Mouse (Mus musculus) liver, embryonic 15.5 days (tissue): ENCODE results near the gene Macrod2. TPM values are rescaled to one million over a fixed set of nuclear protein-coding genes. Genes with fewer than 3 reads are reported as not detected.

Source experiments
- ATAC-seq: fragments of 200-750 bp; cut with Nextera tagmentation; 2 replicates; pipeline ENCODE4 v1.8.0; 2017; ENCODE audit warnings: moderate number of reproducible peaks, mild to moderate bottlenecking, moderate library complexity; ENCODE audit not compliant: insufficient read depth
- H3K27ac ChIP-seq: fragments of 300-500 bp; sonication (generic); replicated peaks from 2 replicates; pipeline ENCODE4 v1.5.1; 2015; ENCODE audit warnings: mild to moderate bottlenecking, inconsistent platforms
- H3K27me3 ChIP-seq: fragments of 300-500 bp; sonication (generic); 2 replicates; pipeline ENCODE4 v1.6.1; 2015; ENCODE audit warnings: mild to moderate bottlenecking, inconsistent platforms
- H3K36me3 ChIP-seq: fragments of 300-500 bp; sonication (generic); replicated peaks from 2 replicates; pipeline ENCODE4 v1.6.1; 2015; ENCODE audit warnings: moderate library complexity, mild to moderate bottlenecking, inconsistent platforms
- H3K4me1 ChIP-seq: fragments of 300-500 bp; sonication (generic); replicated peaks from 2 replicates; pipeline ENCODE4 v1.6.1; 2015; ENCODE audit warnings: inconsistent platforms
- H3K4me2 ChIP-seq: fragments of 300-500 bp; sonication (generic); 2 replicates; pipeline ENCODE4 v1.6.1; 2015; ENCODE audit warnings: moderate library complexity, mild to moderate bottlenecking, inconsistent platforms
- H3K4me3 ChIP-seq: fragments of 300-500 bp; sonication (generic); replicated peaks from 2 replicates; pipeline ENCODE4 v1.5.1; 2015; ENCODE audit warnings: mild to moderate bottlenecking, inconsistent platforms
- H3K9ac ChIP-seq: fragments of 300-500 bp; sonication (generic); 2 replicates; pipeline ENCODE4 v1.6.1; 2015; ENCODE audit warnings: moderate library complexity, mild to moderate bottlenecking, inconsistent platforms
- H3K9me3 ChIP-seq: fragments of 300-500 bp; sonication (generic); replicated peaks from 2 replicates; pipeline ENCODE4 v1.6.1; 2016; ENCODE audit warnings: inconsistent platforms
- WGBS: fragments of 180-500 bp; shearing (Covaris S2); methylation state at CpG from one replicate; pipeline ENCODE4 v1.1.7; 2015; ENCODE audit warnings: mixed read lengths; ENCODE audit not compliant: insufficient replicate concordance; 5-methylcytosine and 5-hydroxymethylcytosine counted together
- polyA plus RNA-seq: library from polyadenylated mRNA; unstranded; fragments of >200 nt; fragmentation: Nextera tagmentation; extraction: Ambion mirVana; gene quantifications from 2 replicates; pipeline ENCODE4 v1.2.1, GENCODE M21; 2015

The Macrod2 gene
- polyA plus RNA-seq, 1 experiment from 2014 or later = 6.9 TPM

DNA sequence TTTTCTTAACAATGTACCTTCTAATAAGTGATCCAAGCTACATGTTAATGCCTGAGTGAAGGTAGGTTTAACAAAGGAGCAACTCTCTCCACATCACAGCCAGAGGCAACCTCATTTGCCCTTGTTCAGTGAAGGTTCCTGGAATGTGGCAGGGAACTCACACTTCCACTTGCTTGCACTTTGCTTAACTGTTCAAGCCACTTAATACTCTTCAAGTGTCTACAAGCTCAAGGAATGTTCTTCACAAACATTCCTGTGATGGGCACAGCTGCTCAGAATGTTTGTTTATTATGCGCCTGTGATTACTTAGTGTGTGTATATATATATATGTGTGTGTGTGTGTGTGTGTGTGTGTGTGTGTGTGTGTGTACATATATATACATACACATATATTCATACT, 1721.5 kb downstream of the Macrod2 start:
- H3K9me3 ChIP-seq = no peaks in the 10 kb centered on the region
- ATAC-seq = no peak
- H3K9ac ChIP-seq = no peak overlapping the region
- H3K4me1 ChIP-seq = no peaks in the 10 kb centered on the region
- H3K4me3 ChIP-seq = no peak overlapping the region
- H3K27ac ChIP-seq = no peak overlapping the region
- no peak overlapping the region for H3K4me2 ChIP-seq
- H3K27me3 ChIP-seq = no peaks in the 10 kb centered on the region
- H3K36me3 ChIP-seq = no peaks in the 10 kb centered on the region
- 79% methylated on average over 1 of the region's 1 CpGs for WGBS

DNA sequence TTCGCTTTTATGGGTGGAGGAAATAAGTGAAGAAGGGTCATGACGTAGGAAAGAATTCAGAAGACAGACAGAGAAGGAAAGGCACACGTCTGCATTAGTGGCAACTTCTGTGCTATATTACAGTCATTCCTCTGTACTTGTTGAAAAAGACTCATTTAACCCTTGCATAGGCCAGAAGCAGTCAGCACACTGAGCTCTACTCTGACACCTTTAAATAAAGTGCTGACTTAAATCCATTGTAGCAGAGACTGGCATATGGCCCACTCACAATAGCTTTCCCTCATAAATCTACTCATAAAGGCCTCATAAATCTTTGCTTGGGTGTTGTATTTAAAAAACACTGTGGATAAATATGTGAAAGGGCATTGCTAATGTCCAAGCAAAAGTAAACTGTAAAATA, 1733.0 kb downstream of the Macrod2 start:
- Histone ChIP-seq H3K9ac (no peak overlapping the region), H3K9me3 (no peaks in the 10 kb centered on the region)
- WGBS = 58% methylated on average over 3 of the region's 3 CpGs

GRCm38 (mm10) chr2:142129166-142129565, 1734.1 kb downstream of the Macrod2 start:
- Histone ChIP-seq H3K27me3 (no peaks in the 10 kb centered on the region), H3K9ac (no peak overlapping the region), H3K4me1 (no peaks in the 10 kb centered on the region), H3K4me2 (no peak overlapping the region), H3K36me3 (no peaks in the 10 kb centered on the region), H3K9me3 (no peaks in the 10 kb centered on the region), H3K27ac (no peak overlapping the region), H3K4me3 (no peak overlapping the region)
- ATAC-seq = no peak
- 73% methylated on average over 4 of the region's 4 CpGs for WGBS

More for the DNA sequence above, 1733.0 kb downstream of the Macrod2 start:
- no peak overlapping the region for H3K27ac ChIP-seq
- H3K4me2 ChIP-seq = no peak overlapping the region
- H3K36me3 ChIP-seq = no peaks in the 10 kb centered on the region
- no peaks in the 10 kb centered on the region for H3K4me1 ChIP-seq
- ATAC-seq = no peak
- no peaks in the 10 kb centered on the region for H3K27me3 ChIP-seq
- H3K4me3 ChIP-seq = no peak overlapping the region

- 52% methylated on average over 2 of the region's 2 CpGs for WGBS
These were observed 1754.2 kb downstream of the Macrod2 start for GRCm38 (mm10) chr2:142149310-142149709.

GRCm38 (mm10) chr2:142163506-142164275, 1768.6 kb downstream of the Macrod2 start:
- Histone ChIP-seq H3K4me2 (no peak overlapping the region), H3K4me1 (no peaks in the 10 kb centered on the region), H3K9me3 (no peaks in the 10 kb centered on the region), H3K9ac (no peak overlapping the region), H3K4me3 (no peak overlapping the region), H3K36me3 (no peaks in the 10 kb centered on the region), H3K27me3 (no peaks in the 10 kb centered on the region), H3K27ac (no peak overlapping the region)
- WGBS = 23% methylated on average over 10 of the region's 10 CpGs
- no peak for ATAC-seq

More at GRCm38 (mm10) chr2:142149310-142149709, 1754.2 kb downstream of the Macrod2 start:
- Histone ChIP-seq H3K4me2 (no peak overlapping the region), H3K4me3 (no peak overlapping the region), H3K4me1 (no peaks in the 10 kb centered on the region), H3K36me3 (no peaks in the 10 kb centered on the region), H3K9me3 (no peaks in the 10 kb centered on the region), H3K27me3 (no peaks in the 10 kb centered on the region), H3K27ac (no peak overlapping the region), H3K9ac (no peak overlapping the region)
- no peak for ATAC-seq

- no peaks in the 10 kb centered on the region for H3K36me3 ChIP-seq
- 51% methylated on average over 2 of the region's 2 CpGs for WGBS
- no peak overlapping the region for H3K4me2 ChIP-seq
- H3K27ac ChIP-seq = no peak overlapping the region
- no peak for ATAC-seq
- H3K4me1 ChIP-seq = no peaks in the 10 kb centered on the region
- H3K9ac ChIP-seq = no peak overlapping the region
- H3K27me3 ChIP-seq = no peaks in the 10 kb centered on the region
- no peaks in the 10 kb centered on the region for H3K9me3 ChIP-seq
- H3K4me3 ChIP-seq = no peak overlapping the region
These were observed 1774.5 kb downstream of the Macrod2 start for GRCm38 (mm10) chr2:142169649-142170048.

- Histone ChIP-seq H3K27ac (no peak overlapping the region), H3K36me3 (no peaks in the 10 kb centered on the region), H3K9ac (no peak overlapping the region), H3K4me2 (no peak overlapping the region), H3K4me1 (no peaks in the 10 kb centered on the region), H3K4me3 (no peak overlapping the region), H3K27me3 (no peaks in the 10 kb centered on the region), H3K9me3 (no peaks in the 10 kb centered on the region)
- WGBS = 64% methylated on average over 3 of the region's 3 CpGs
- ATAC-seq = no peak
These were observed 1777.6 kb downstream of the Macrod2 start for GRCm38 (mm10) chr2:142172706-142173105.

GRCm38 (mm10) chr2:142174039-142174438, 1778.9 kb downstream of the Macrod2 start:
- H3K4me1 ChIP-seq = no peaks in the 10 kb centered on the region
- H3K4me2 ChIP-seq = no peak overlapping the region
- 51% methylated on average over 2 of the region's 2 CpGs for WGBS
- H3K9ac ChIP-seq = no peak overlapping the region
- no peaks in the 10 kb centered on the region for H3K27me3 ChIP-seq
- no peaks in the 10 kb centered on the region for H3K36me3 ChIP-seq
- H3K9me3 ChIP-seq = no peaks in the 10 kb centered on the region
- ATAC-seq = no peak
- no peak overlapping the region for H3K27ac ChIP-seq
- no peak overlapping the region for H3K4me3 ChIP-seq

DNA sequence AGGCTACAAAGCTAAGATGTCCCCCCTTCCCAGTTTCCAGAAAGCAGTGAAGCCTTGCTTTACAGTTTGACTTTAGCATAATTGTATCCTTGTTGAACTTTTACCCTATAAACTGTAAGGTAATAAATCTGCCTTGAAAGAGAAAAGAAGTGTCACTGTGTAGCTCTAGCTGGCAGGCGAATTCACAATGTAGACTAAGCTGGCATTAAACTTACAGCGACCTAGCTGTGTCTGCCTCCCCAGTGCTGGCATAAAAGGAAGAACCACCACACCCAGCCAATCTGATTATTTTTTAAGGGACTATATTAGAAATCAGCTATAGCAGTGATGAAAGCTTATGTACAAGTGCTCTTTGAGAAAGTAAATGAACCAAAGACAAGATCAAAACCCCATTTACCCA, 1791.8 kb downstream of the Macrod2 start:
- no peak overlapping the region for H3K9ac ChIP-seq
- H3K27ac ChIP-seq = no peak overlapping the region
- no peaks in the 10 kb centered on the region for H3K4me1 ChIP-seq
- H3K4me2 ChIP-seq = no peak overlapping the region
- no peak for ATAC-seq
- no peaks in the 10 kb centered on the region for H3K27me3 ChIP-seq
- H3K4me3 ChIP-seq = no peak overlapping the region
- H3K36me3 ChIP-seq = no peaks in the 10 kb centered on the region
- H3K9me3 ChIP-seq = no peaks in the 10 kb centered on the region
- WGBS = 54% methylated on average over 2 of the region's 2 CpGs

DNA sequence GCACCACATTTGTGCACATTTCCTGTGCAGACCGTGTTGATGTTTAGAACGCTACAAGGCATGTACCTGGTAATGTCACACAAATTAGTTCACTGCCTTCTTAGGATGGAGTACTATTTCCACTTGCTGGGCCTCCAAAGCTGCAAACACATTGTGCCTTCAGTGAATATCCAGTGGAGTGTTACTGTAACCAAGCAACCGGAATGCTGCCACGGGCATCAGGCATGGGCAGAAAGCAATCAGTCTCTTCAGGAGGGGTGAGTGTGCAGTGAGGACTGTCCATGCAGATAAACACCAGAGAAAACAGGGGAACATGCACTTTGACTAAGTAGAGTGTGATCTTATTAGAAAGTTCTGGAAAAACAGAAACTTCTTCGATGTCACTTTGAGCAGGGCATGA, 1792.3 kb downstream of the Macrod2 start:
- Histone ChIP-seq H3K36me3 (no peaks in the 10 kb centered on the region), H3K4me3 (no peak overlapping the region), H3K4me1 (no peaks in the 10 kb centered on the region), H3K9ac (no peak overlapping the region), H3K27me3 (no peaks in the 10 kb centered on the region), H3K27ac (no peak overlapping the region), H3K9me3 (no peaks in the 10 kb centered on the region), H3K4me2 (no peak overlapping the region)
- 75% methylated on average over 5 of the region's 5 CpGs for WGBS
- no peak for ATAC-seq

DNA sequence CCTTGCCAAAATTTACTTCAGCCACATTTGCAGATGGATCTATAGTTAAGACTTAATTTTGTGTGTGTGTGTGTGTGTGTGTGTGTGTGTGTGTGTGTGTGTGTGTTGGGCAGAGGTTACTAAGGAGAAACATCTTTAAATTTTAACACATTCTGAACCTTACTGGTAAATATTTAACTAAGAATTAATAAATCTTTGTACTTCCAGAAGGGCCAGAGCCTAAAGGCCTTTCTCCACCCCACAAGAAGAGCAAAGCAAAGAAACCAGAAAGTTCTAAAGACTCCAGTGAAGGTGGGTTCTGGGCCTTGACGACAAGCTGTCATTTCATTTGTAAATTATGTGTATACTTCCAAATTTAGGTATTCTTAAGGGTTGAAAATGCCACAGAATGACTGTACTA, 1822.3 kb downstream of the Macrod2 start:
- WGBS = 50% methylated on average over 1 of the region's 1 CpGs
- Histone ChIP-seq H3K4me2 (no peak overlapping the region), H3K27me3 (no peaks in the 10 kb centered on the region), H3K27ac (no peak overlapping the region), H3K4me1 (no peaks in the 10 kb centered on the region), H3K9me3 (no peaks in the 10 kb centered on the region), H3K36me3 (no peaks in the 10 kb centered on the region), H3K4me3 (no peak overlapping the region), H3K9ac (no peak overlapping the region)
- no peak for ATAC-seq
